Mouse (Mus musculus) hindbrain, embryonic 15.5 days (tissue): ENCODE measurements around the gene Rab31. TPM values are rescaled to one million over a fixed set of nuclear protein-coding genes. Genes with fewer than 3 reads are reported as not detected.

Source experiments
- ATAC-seq: fragments of 200-750 bp; cut with Nextera tagmentation; 2 replicates; pipeline ENCODE4 v1.8.0; 2017; ENCODE audit warnings: low read depth, moderate number of reproducible peaks, moderate TSS enrichment; ENCODE audit not compliant: low FRiP score
- H3K27ac ChIP-seq: fragments of 300-500 bp; sonication (generic); replicated peaks from 2 replicates; pipeline ENCODE4 v1.5.1; 2015; ENCODE audit warnings: mild to moderate bottlenecking, inconsistent platforms
- H3K27me3 ChIP-seq: fragments of 300-500 bp; sonication (generic); 2 replicates; pipeline ENCODE4 v1.6.1; 2015; ENCODE audit warnings: control low read depth, inconsistent platforms
- H3K36me3 ChIP-seq: fragments of 300-500 bp; sonication (generic); 2 replicates; pipeline ENCODE4 v1.6.1; 2015; ENCODE audit warnings: control low read depth, inconsistent platforms
- H3K4me1 ChIP-seq: fragments of 300-500 bp; sonication (generic); replicated peaks from 2 replicates; pipeline ENCODE4 v1.6.1; 2015; ENCODE audit warnings: control low read depth, inconsistent platforms
- H3K4me2 ChIP-seq: fragments of 300-500 bp; sonication (generic); 2 replicates; pipeline ENCODE4 v1.6.1; 2015; ENCODE audit warnings: moderate library complexity, mild to moderate bottlenecking, inconsistent platforms
- H3K4me3 ChIP-seq: fragments of 300-500 bp; sonication (generic); 2 replicates; pipeline ENCODE4 v1.5.1; 2015; ENCODE audit warnings: mild to moderate bottlenecking, inconsistent platforms
- H3K9ac ChIP-seq: fragments of 300-500 bp; sonication (generic); 2 replicates; pipeline ENCODE4 v1.6.1; 2015; ENCODE audit warnings: inconsistent platforms
- H3K9me3 ChIP-seq: fragments of 300-500 bp; sonication (generic); 2 replicates; pipeline ENCODE4 v1.6.1; 2016; ENCODE audit warnings: control low read depth, inconsistent platforms
- WGBS: fragments of 180-500 bp; shearing (Covaris S2); methylation state at CpG from one replicate; pipeline ENCODE4 v1.1.7; 2015; 5-methylcytosine and 5-hydroxymethylcytosine counted together
- polyA plus RNA-seq: library from polyadenylated mRNA; unstranded; fragments of >200 nt; fragmentation: Nextera tagmentation; extraction: Ambion mirVana; gene quantifications from 2 replicates; pipeline ENCODE4 v1.2.1, GENCODE M21; 2015

Gene Rab31
- polyA plus RNA-seq, 1 experiment from 2014 or later = 72.8 TPM

- H3K27ac ChIP-seq = no peak overlapping the region
- H3K4me3 ChIP-seq = no peak overlapping the region
- no peaks in the 10 kb centered on the region for H3K27me3 ChIP-seq
- H3K4me1 ChIP-seq = no peaks in the 10 kb centered on the region
- H3K36me3 ChIP-seq = peaks cover 3% of the 10 kb centered on the region; the same call in 1 of the 2 replicates
- no peak for ATAC-seq
- H3K4me2 ChIP-seq = no peak overlapping the region
- WGBS = 87% methylated on average over 6 of the region's 6 CpGs
- H3K9ac ChIP-seq = no peak overlapping the region
- H3K9me3 ChIP-seq = no peaks in the 10 kb centered on the region
Observed at GRCm38 (mm10) chr17:65748997-65749396, 23.6 kb downstream of the Rab31 start.

- no peak overlapping the region for H3K4me3 ChIP-seq
- H3K9me3 ChIP-seq = no peaks in the 10 kb centered on the region
- H3K36me3 ChIP-seq = no peaks in the 10 kb centered on the region
- H3K4me2 ChIP-seq = no peak overlapping the region
- ATAC-seq = no peak
- peaks cover 17% of the 10 kb centered on the region for H3K4me1 ChIP-seq
- no peak overlapping the region for H3K9ac ChIP-seq
- no peaks in the 10 kb centered on the region for H3K27me3 ChIP-seq
- WGBS = 48% methylated on average over 6 of the region's 6 CpGs
- H3K27ac ChIP-seq = no peak overlapping the region
Observed at GRCm38 (mm10) chr17:65746314-65746713, 26.2 kb downstream of the Rab31 start.

- no peak for ATAC-seq
- Histone ChIP-seq H3K27me3 (no peaks in the 10 kb centered on the region), H3K36me3 (no peaks in the 10 kb centered on the region), H3K4me2 (no peak overlapping the region), H3K4me3 (no peak overlapping the region), H3K27ac (no peak overlapping the region), H3K4me1 (peaks cover 17% of the 10 kb centered on the region), H3K9ac (no peak overlapping the region), H3K9me3 (no peaks in the 10 kb centered on the region)
- WGBS = 67% methylated on average over 11 of the region's 11 CpGs
Observed at GRCm38 (mm10) chr17:65743664-65744330, 28.8 kb downstream of the Rab31 start.

- no peaks in the 10 kb centered on the region for H3K27me3 ChIP-seq
- H3K4me2 ChIP-seq = no peak overlapping the region
- 27% methylated on average over 4 of the region's 4 CpGs for WGBS
- H3K4me3 ChIP-seq = no peak overlapping the region
- H3K27ac ChIP-seq = peak overlapping the region; percentile 50
- H3K4me1 ChIP-seq = peaks cover 17% of the 10 kb centered on the region
- ATAC-seq = peak; percentile 32; the same call in 1 of the 2 replicates
- no peaks in the 10 kb centered on the region for H3K9me3 ChIP-seq
- H3K36me3 ChIP-seq = no peaks in the 10 kb centered on the region
- no peak overlapping the region for H3K9ac ChIP-seq
Observed at GRCm38 (mm10) chr17:65742969-65743368, 29.6 kb downstream of the Rab31 start.

GRCm38 (mm10) chr17:65742245-65742905 lies 30.2 kb downstream of the Rab31 start:
- Histone ChIP-seq H3K4me2 (no peak overlapping the region), H3K27ac (peak overlapping the region; percentile 50), H3K27me3 (no peaks in the 10 kb centered on the region), H3K36me3 (no peaks in the 10 kb centered on the region), H3K4me3 (no peak overlapping the region), H3K9ac (no peak overlapping the region), H3K4me1 (peaks cover 17% of the 10 kb centered on the region), H3K9me3 (no peaks in the 10 kb centered on the region)
- ATAC-seq = peak; percentile 73
- WGBS = 15% methylated on average over 10 of the region's 10 CpGs

- no peak overlapping the region for H3K27ac ChIP-seq
Observed at GRCm38 (mm10) chr17:65741565-65741964, 31.0 kb downstream of the Rab31 start.

GRCm38 (mm10) chr17:65739874-65740725 lies 32.5 kb downstream of the Rab31 start:
- peaks cover 17% of the 10 kb centered on the region for H3K4me1 ChIP-seq
- no peaks in the 10 kb centered on the region for H3K9me3 ChIP-seq
- no peak overlapping the region for H3K4me3 ChIP-seq
- H3K27me3 ChIP-seq = no peaks in the 10 kb centered on the region
- no peak for ATAC-seq
- no peak overlapping the region for H3K4me2 ChIP-seq
- H3K36me3 ChIP-seq = no peaks in the 10 kb centered on the region
- no peak overlapping the region for H3K9ac ChIP-seq
- WGBS = 87% methylated on average over 15 of the region's 15 CpGs
- no peak overlapping the region for H3K27ac ChIP-seq

More at GRCm38 (mm10) chr17:65741565-65741964, 31.0 kb downstream of the Rab31 start:
- Histone ChIP-seq H3K27me3 (no peaks in the 10 kb centered on the region), H3K9ac (no peak overlapping the region), H3K36me3 (no peaks in the 10 kb centered on the region), H3K4me3 (no peak overlapping the region), H3K4me2 (no peak overlapping the region), H3K9me3 (no peaks in the 10 kb centered on the region), H3K4me1 (peaks cover 17% of the 10 kb centered on the region)
- 86% methylated on average over 4 of the region's 4 CpGs for WGBS
- no peak for ATAC-seq

- no peak overlapping the region for H3K4me2 ChIP-seq
- H3K9me3 ChIP-seq = no peaks in the 10 kb centered on the region
- no peaks in the 10 kb centered on the region for H3K27me3 ChIP-seq
- peaks cover 11% of the 10 kb centered on the region for H3K4me1 ChIP-seq
- WGBS = 84% methylated on average over 6 of the region's 6 CpGs
- no peak overlapping the region for H3K27ac ChIP-seq
- no peak overlapping the region for H3K9ac ChIP-seq
- no peaks in the 10 kb centered on the region for H3K36me3 ChIP-seq
- H3K4me3 ChIP-seq = no peak overlapping the region
- ATAC-seq = no peak
Observed at GRCm38 (mm10) chr17:65737622-65738021, 34.9 kb downstream of the Rab31 start.

- Histone ChIP-seq H3K9me3 (no peaks in the 10 kb centered on the region), H3K4me1 (peaks cover 7% of the 10 kb centered on the region), H3K27ac (no peak overlapping the region), H3K4me2 (no peak overlapping the region), H3K36me3 (no peaks in the 10 kb centered on the region), H3K27me3 (no peaks in the 10 kb centered on the region), H3K9ac (no peak overlapping the region), H3K4me3 (no peak overlapping the region)
- 74% methylated on average over 5 of the region's 5 CpGs for WGBS
- ATAC-seq = no peak
Observed at GRCm38 (mm10) chr17:65737175-65737574, 35.4 kb downstream of the Rab31 start.

GRCm38 (mm10) chr17:65735088-65735487 lies 37.5 kb downstream of the Rab31 start:
- no peaks in the 10 kb centered on the region for H3K27me3 ChIP-seq
- H3K4me2 ChIP-seq = no peak overlapping the region
- no peaks in the 10 kb centered on the region for H3K9me3 ChIP-seq
- ATAC-seq = no peak
- no peak overlapping the region for H3K9ac ChIP-seq
- no peak overlapping the region for H3K4me3 ChIP-seq
- H3K36me3 ChIP-seq = no peaks in the 10 kb centered on the region
- H3K27ac ChIP-seq = no peak overlapping the region
- no peaks in the 10 kb centered on the region for H3K4me1 ChIP-seq
- WGBS = 95% methylated on average over 2 of the region's 2 CpGs

- H3K27me3 ChIP-seq = no peaks in the 10 kb centered on the region
- 85% methylated on average over 4 of the region's 4 CpGs for WGBS
- H3K9me3 ChIP-seq = no peaks in the 10 kb centered on the region
- ATAC-seq = no peak
- no peaks in the 10 kb centered on the region for H3K4me1 ChIP-seq
- no peaks in the 10 kb centered on the region for H3K36me3 ChIP-seq
- H3K27ac ChIP-seq = no peak overlapping the region
- no peak overlapping the region for H3K4me3 ChIP-seq
- H3K9ac ChIP-seq = no peak overlapping the region
- no peak overlapping the region for H3K4me2 ChIP-seq
Observed at GRCm38 (mm10) chr17:65732666-65733065, 39.9 kb downstream of the Rab31 start.

GRCm38 (mm10) chr17:65731710-65732109 lies 40.8 kb downstream of the Rab31 start:
- Histone ChIP-seq H3K27ac (no peak overlapping the region), H3K36me3 (no peaks in the 10 kb centered on the region), H3K27me3 (no peaks in the 10 kb centered on the region), H3K4me3 (no peak overlapping the region), H3K9me3 (no peaks in the 10 kb centered on the region), H3K4me2 (no peak overlapping the region), H3K9ac (no peak overlapping the region), H3K4me1 (no peaks in the 10 kb centered on the region)
- ATAC-seq = peak; percentile 54; the same call in 1 of the 2 replicates
- WGBS = 92% methylated on average over 9 of the region's 9 CpGs
